Mouse (Mus musculus): ENCODE results near the gene Foxe3. TPM values are rescaled to one million over a fixed set of nuclear protein-coding genes. Genes with fewer than 3 reads are reported as not detected.

The Foxe3 gene
- total RNA-seq, 2 experiments from 2014 or later, result not detected

DNA sequence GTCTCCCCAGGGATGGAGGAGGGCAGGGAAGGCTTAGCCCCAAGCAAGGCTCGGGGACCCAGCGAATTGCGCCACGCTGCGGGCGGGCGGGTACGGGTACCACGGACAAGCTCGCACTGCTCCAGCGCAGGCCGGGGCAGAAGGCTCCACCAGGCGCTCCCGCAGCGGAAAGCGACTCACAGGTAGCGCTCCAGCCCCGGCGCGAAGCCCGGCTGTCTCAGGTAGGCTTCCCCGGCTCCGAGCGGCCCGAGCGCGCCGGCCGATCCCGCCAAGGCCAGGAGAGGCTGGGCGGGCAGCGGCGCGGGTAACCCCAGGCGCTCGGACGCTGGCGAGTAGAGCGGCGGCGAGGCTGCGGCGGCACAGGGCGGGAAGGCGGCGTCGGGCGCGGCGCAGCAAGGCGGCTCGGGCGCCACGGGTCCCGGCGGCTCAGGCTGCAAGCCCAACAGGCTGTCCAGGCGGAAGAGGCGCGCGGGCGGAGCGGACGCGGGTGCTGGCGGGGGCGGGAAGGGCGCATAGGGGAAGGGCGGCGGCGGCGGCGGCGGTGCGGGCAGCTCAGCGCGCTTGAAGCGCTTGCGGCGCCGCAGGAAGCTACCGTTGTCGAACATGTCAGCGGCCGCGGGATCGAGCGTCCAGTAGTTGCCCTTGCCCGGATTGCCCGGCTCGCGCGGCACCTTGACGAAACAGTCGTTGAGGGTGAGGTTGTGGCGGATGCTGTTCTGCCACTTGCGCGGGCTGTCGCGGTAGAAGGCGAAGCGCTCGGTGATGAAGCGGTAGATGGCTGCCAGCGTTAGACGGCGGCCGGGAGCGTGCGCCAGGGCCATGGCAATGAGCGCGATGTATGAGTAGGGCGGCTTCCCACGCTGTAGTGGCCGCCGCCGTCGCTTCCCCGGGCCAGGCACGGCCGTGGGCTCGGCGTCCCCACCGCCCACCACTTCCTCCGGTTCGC lies 569 bp downstream of the Foxe3 start:
- peak in 1 of 2 experiments; percentile 30 for DNase-seq
- intact Hi-C loops (cut with DNase I), result no loop called here

DNA sequence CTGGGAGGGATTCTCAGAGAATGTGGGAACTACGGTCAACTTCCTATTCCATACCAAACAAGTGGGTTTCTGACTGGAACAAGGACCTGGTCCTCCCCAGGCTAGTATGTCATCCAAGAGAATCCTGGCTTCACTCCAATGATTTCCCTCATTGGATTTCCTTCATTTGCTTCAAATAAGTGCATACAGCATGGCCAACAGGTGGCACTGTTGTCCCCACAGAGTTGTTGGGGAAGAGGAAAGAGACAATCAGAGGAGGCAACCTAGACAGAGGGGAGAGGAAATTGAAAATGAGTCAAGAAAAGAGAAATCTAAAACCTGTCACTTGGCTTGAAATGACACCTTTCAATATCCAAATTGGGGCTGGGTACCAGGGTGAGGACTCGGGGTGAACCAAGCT lies 8.7 kb downstream of the Foxe3 start:
- intact Hi-C loops (cut with DNase I), result loop anchor here (1.0 kb wide), 1 partner anchor 30 kb away; no protein-coding TSS in a partner anchor
- DNase-seq, result peak in 1 of 2 experiments; percentile 58

DNA sequence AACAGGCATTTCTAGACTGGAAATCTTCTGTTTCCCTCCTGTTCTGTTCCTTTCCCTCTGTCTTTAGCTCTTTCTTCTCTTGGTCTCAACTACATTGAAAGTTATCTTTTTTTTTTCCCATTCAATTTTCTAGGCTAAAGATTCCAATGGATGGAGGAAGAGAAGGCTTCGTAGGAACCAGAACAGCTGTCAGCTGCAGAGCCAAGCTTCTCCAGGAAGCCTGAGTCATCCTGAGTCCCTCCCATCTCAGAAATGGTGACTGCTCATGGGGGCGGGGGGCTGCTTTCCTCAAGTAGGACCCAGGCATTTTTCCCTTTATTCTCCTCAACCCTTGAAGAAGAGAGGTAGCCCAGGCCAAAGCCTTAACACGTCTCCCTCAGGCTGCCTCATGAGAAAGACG lies 9.8 kb downstream of the Foxe3 start:
- intact Hi-C loops (cut with DNase I), result no loop called here
- DNase-seq, result no peak

DNA sequence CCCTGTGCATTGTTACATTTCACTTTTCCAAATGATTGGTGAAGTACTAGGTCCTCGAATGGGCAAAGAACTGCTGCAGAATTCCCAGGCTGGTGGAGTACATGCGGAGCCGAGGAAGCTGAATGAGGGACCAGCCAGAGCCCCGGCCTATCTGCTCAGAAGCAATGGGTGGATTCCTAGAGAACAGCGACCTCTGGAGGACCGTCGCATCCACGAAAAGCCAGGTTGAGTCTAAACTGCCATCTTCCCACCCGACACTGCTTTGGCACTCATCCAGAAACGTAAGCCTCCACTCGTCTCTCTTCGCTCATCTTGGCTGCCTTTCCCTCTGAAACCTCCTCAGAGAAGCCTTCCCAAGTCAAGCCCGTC lies 12.2 kb downstream of the Foxe3 start:
- intact Hi-C loops (cut with DNase I), result loop anchor here (5.0 kb wide), 1 partner anchor 74 kb away; the partner anchor contains the start of gene Cmpk1
- peak; percentile 32 to 50 for DNase-seq

DNA sequence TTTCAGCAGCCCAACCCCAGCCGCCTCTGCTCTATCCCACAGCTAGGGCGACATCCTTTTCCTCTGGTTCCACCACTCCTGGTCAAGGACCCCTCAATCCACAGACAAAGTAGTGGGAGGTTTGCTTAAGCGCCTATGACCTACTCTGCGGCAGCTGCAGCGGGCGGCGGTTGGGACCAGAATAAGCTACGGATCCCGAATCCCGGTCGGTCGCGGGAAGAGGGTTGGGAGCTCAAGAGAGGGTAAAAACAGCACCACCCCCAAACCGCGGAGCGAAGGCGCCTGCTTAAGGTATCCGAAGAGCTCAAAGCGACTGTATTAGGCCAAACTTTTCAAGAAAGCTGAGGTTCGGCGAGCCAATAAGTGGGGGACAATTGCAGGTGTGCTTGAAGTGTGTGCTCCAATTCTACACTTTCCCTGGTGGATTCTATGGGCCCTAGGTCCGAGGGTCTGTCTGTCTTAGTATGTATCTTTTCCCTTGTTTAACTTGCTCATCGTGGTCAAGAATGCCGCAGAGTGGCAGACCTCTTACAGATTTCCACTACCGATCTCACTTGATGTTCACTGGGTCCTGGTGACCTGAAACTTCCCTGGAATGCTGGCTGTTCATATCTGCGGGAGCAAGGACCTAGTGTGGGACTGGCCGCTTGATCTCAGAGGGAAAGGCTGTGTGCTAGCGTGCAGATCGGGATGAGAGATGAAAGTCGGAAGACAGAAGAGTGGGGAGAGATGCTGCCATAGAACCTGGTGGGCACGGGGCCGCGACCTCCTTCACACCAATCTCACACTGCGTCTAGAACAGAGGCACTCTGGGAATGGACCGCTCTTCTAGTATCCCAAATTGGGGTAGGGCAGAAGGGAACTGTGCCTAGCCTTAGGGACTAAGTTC lies 12.9 kb downstream of the Foxe3 start:
- no peak for DNase-seq
- intact Hi-C loops (cut with DNase I), result loop anchor here (5.0 kb wide), 1 partner anchor 74 kb away; the partner anchor contains the start of gene Cmpk1

DNA sequence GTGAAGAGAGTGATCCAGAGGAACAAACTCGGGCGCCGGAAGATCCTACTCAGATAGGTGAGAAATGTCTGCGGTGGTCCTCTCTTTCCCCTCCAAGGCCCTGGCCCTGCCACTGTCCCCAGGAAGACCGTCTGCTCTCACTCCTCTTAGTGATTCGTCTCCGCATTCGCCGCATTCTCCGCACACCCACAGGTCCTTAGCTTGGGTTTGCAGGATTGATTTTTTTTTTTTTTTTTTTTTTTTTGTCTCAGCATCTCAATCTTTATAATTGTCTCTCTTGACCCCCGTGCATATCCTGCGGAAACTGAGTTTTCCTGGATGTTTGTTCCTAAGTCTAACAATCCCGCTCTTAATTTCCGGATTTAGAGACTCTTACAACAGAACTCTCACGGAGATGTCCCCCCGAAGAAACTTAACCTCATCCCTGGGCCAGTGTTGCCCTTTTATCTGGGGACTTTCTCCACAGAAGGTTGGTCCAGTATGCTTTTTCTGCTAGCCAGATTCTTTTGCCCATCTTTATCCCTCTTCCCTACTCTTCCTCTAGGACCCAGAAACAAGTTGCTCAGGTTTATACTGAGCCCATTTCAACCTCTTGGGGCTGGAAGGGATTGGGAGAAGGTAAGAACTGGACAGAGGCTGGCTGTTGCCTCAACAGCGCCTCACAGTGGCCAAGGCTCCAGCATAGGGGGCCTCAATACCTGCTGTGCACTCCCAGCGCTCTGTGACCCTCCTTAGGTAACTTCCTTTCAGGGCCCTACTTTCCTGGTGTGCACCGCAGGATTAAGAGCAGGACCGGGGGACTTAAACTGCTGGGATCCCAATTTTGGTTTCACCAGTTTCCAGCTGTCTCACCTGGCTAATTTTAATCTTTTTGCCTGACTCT lies 16.0 kb downstream of the Foxe3 start:
- intact Hi-C loops (cut with DNase I), result loop anchor here (2.0 to 5.0 kb wide), 2 partner anchors 77 to 243 kb away; partner anchors contain the start of gene Cmpk1
- DNase-seq, result peak in 1 of 2 experiments; percentile 44

DNA sequence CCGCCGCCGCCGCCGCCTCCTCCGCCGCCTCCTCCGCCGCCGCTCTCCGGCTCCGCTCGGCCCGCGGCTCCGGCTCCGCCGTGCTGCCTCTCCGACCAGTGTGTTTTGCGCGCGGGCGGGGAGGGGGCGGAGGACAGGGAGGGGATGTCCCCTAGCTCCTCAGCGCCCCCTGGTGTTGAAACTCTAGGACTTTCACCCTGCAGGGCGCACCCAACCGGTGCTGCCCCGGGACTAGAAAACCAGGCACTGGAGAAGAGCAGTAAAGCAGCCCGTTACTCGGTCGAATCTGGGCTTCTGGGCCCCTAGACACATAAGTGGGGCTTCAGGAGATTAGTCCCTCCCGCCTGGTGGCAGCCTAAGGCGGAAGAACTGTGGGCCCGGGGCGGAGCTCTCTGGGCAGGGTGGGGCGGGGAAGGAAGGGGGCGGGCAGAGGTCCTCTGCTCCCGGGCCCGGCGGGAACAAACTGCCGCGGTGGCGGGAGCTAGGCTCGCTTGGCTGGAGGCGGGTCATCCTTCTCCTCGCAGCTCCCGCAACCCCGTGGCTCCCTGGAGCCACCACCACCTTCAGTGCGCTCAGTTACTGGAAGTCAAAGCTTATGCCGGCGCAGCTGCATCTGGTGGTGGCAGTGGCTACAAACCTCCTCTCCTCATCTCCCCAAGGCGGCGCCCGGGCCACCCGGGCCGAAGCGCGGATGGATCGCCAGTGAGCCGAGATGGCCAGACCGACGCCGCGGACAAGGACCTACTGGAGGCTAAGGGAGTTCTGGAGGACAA lies 16.8 kb downstream of the Foxe3 start, which contains the start of gene Foxd2:
Gene Foxd2 (minus strand): TSS at position 45 of the 773 bp plus-strand sequence.
- peak; percentile 90 to 97 for DNase-seq
- intact Hi-C loops (cut with DNase I), result loop anchor here (2.0 kb wide), 1 partner anchor 242 kb away; no protein-coding TSS in a partner anchor

DNA sequence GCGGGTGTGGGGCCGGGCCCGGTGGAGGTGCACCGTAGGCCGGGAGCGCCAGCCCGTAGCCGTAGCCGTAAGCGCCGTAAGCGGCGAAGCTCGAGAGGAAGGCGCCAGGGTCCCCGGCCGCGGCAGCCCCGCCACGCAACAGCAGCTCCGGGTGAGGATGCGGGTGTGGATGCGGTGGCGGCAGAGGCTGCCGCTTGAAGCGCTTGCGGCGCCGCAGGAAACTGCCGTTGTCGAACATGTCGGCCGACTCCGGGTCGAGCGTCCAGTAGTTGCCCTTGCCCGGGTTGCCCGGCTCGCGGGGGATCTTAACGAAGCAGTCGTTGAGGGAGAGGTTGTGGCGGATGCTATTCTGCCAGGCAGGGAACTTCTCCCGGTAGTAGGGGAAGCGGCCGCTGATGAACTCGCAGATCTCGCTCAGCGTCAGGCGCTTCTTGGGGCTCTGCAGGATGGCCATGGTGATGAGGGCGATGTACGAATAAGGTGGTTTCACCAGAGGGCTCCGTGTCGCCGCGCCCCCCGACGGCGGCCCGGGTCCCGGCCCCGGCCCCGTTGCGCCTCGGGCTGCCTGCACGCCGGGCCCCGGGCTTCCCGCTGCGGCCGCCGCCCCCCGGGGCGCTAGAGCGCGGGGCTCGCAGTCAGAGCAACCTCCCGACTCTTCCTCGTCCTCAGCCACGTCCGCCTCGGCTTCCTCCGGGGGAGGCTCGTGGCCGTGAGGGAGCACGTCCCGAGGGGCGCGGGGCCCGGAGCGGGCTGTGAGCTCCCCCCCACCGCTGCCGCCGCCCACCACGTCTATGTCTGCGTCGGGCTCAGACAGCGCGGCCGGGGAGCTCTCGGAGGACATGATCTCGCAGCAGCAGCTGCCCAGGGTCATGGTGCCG lies 17.6 kb downstream of the Foxe3 start:
- intact Hi-C loops (cut with DNase I), result loop anchor here (2.0 kb wide), 1 partner anchor 241 kb away; no protein-coding TSS in a partner anchor
- peak; percentile 45 to 54 for DNase-seq

DNA sequence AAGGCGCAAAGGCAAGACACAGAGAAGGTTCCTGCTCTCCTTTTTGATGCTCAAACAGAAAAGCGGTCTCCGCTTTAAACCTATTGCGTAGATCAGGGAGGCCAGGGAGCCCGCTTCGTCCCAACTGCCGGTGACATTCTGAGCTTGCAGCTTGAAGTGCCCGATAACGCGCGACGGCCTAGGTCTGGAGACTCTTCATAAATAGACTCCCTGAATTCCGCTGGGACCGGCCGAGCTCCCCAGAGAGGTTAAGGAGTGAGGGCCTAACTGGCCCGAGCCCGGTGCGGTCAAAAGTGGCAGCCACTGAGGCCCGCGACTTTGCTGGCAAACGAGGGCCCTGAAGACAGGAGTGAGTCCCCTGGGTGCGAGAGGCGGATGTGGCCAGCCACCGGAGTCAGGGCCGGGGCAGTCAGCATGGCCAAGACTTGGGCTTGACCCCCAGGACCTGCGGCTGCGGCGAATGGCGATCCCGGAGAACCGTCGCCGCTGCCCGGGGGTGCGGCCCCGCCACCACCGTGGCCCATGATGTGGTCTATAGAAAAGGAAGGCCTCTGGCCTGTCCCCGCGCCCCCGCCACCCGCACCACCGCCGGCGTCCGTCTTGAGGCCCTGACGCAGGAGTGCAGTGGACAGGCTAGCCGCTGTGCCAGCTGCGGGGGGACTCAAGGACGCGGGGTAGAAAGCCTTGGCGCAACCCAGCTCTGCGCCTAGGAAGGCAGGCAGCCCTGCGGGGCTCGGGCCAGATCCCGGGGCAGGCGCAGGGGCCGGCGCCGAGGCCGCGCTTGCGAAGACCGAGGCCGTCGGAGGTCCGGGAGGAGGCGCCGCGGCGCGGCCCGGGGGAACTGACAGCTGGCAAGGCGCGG lies 18.5 kb downstream of the Foxe3 start:
- intact Hi-C loops (cut with DNase I), result no loop called here
- no peak for DNase-seq

DNA sequence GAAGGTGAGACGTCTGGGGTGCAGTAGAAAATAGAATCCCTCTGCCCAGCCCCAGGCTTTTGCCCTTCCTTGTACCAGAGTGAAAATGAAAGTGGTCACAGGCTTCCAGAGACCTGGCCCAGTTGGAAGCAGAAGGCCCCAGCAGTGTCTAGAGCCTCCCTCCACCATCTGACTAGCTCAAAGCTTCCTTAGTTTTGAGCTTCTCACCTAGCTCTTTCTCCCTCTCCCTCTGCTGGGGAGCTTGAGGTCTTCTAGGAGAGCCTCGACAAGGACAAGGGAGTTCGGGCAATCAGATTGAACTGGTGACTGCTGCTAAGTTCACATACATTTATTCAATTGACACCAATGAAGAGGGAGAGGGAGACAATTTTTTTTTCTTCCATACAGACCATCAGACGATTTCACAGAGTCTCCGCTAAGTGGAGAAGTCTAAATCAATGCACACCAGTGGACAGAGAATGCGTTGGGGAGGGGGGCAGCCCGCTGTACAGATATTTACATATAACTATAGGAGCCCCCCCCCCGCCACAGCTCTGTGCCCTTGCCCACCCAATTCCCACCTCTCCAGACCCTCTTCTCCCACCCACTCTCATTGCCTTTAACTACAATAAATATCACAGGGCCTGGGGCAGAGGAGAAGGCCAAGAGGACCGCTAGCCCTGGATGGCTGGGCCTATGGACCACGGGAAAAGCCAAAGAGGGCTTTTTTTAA lies 19.7 kb downstream of the Foxe3 start:
- intact Hi-C loops (cut with DNase I), result no loop called here
- no peak for DNase-seq

DNA sequence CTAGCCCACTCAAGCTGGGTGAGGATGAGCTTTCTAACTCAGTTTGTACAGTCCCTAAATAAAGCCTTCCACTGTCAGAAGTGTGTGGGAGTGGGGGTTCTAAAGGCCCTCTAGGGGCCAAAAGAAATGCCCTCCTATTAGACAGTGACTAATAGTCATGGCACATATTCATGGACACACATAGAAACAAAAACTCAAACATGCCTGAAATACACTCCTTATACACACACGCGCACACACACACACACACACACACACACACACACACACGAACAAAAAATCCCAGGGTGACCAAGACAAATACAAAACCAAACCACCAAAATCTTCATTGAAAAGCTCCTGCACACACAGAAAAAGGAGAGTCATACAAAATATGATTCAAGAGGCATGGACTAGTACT lies 20.3 kb downstream of the Foxe3 start:
- intact Hi-C loops (cut with DNase I), result no loop called here

DNA sequence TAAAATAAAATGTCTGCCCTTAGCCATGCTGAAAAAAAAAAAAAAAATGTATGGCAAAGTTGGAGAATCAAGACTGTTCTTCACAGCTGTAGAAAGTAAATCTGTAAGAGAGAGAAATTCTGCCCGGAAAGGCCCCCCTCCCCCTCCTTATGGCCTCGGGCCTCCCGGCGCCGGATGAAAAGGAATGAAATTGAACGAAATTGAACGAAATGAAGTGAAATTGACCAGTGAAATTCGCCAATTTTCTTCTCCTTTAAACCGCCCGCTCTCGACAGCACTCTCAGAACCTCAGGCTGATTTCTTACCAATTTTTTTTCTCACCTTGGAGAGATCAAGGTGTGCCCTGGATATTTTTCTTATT lies 22.4 kb downstream of the Foxe3 start:
- intact Hi-C loops (cut with DNase I), result loop anchor here (5.0 kb wide), 1 partner anchor 154 kb away; the partner anchor contains the start of gene Tal1
- no peak for DNase-seq

More for the DNA sequence above, 20.3 kb downstream of the Foxe3 start:
- no peak for DNase-seq

DNA sequence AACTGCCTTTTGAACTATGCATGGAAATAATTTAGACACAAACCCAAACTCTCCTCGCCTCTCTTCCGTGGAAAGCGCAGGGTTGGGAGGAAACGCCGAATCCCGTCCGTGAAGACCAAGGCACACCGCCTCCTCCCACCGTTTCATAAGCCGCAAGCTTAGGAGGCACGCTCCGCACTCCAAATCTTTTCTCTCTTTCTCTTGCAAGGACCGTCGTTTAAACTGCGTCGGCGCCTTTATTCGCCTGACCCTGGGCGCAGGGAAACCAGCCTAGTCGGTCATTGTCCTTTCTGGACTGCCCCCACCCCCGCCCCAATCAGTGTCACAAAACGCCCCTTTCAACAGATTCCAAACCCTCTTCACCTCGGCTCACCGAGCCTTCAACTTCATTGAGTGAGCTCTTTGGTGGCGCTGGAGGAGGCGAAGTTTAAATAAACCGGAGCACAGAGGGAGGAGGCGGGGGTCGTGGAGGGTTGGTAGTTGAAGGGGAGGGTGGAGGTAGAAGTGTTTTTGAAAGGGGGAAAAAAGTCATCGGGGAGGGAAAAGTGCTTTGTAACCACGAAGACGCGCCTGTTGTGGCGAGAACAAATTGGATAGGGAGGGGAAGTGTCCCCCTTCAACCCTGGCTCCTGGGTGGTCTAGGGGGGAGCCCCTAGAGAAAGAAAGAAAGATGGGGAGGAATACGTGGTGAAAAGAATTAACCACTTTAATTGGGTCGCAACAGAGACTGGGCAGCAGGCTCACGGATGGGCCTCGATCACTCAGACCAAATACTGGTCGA lies 23.0 kb downstream of the Foxe3 start:
- intact Hi-C loops (cut with DNase I), result loop anchor here (5.0 kb wide), 1 partner anchor 154 kb away; the partner anchor contains the start of gene Tal1

DNA sequence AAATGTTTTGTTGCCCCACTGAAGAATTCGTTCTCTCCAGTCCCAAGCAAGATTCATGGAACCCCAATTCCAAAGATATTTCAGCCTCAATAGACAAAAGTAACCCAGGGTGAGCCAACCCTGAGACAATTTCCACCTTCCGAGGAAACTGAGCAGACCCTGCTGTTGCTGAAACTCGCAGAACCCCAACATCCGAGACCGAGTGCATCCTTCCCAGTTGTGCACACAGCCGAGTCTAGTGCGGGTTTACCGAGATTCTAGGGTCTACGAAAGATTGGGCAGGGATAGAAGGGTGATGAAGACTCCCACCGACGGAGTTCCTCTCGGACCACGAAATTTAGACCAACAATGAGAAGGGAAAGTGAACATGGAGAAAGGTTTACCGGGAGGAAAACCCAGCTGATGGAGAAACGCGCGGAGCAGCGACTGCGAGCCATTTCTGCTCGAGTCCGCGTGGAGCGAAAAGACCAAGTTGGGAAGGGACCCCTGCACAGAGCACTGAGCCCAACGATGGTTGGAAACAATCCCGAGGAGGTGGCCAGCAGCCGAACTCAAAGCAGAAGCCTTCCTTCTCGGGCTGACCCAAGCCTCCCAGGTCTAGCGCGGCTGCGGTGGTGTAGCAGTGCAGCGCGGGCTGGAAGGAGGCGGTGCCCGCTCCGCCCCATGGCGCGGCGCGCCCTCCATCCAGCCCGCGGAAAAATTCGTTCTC lies 24.0 kb downstream of the Foxe3 start:
- intact Hi-C loops (cut with DNase I), result loop anchor here (5.0 kb wide), 1 partner anchor 156 kb away; the partner anchor contains the start of gene Tal1
- peak in 1 of 2 experiments; percentile 28 for DNase-seq

More for the DNA sequence above, 23.0 kb downstream of the Foxe3 start:
- no peak for DNase-seq
